Mouse (Mus musculus) T-helper 2 cell (primary cell): ENCODE measurements around the gene Hlcs.

Experiments used
- in situ Hi-C: fragments of 300-600 bp; cut with MboI, MseI; formaldehyde crosslinking; loops from one replicate; pipeline ENCODE4 v1.15.1; 2025; ENCODE audit warnings: high pct_unique_total_duplicates

Hlcs gene

GRCm38 (mm10) chr16:94328881-94329867, 15.8 kb upstream of the Hlcs start:
- in situ Hi-C loops = loop anchor here (10.0 kb wide), 1 partner anchor 1134 kb away; no protein-coding TSS in a partner anchor

GRCm38 (mm10) chr16:94327781-94328711, 14.7 kb upstream of the Hlcs start, which contains the start of gene Ripply3:
Gene Ripply3 (plus strand): TSS chr16:94328420.
- in situ Hi-C loops = loop anchor here (10.0 kb wide), 1 partner anchor 1133 kb away; no protein-coding TSS in a partner anchor

GRCm38 (mm10) chr16:94326008-94326407, 12.6 kb upstream of the Hlcs start:
- in situ Hi-C loops = loop anchor here (10.0 kb wide), 1 partner anchor 1131 kb away; no protein-coding TSS in a partner anchor

GRCm38 (mm10) chr16:94323681-94324080, 10.3 kb upstream of the Hlcs start:
- in situ Hi-C loops = loop anchor here (10.0 kb wide), 1 partner anchor 1129 kb away; no protein-coding TSS in a partner anchor

GRCm38 (mm10) chr16:94320223-94320622, 6.9 kb upstream of the Hlcs start:
- in situ Hi-C loops = loop anchor here (10.0 kb wide), 1 partner anchor 1125 kb away; no protein-coding TSS in a partner anchor

GRCm38 (mm10) chr16:94317752-94318151, 4.4 kb upstream of the Hlcs start:
- in situ Hi-C loops = no loop called here

GRCm38 (mm10) chr16:94315215-94315614, 1.8 kb upstream of the Hlcs start:
- in situ Hi-C loops = no loop called here

GRCm38 (mm10) chr16:94314626-94315025, 1.3 kb upstream of the Hlcs start:
- in situ Hi-C loops = loop anchor here (5.0 kb wide), 1 partner anchor 42 kb away; no protein-coding TSS in a partner anchor

- in situ Hi-C loops = loop anchor here (5.0 kb wide), 1 partner anchor 40 kb away; no protein-coding TSS in a partner anchor
Observed at GRCm38 (mm10) chr16:94312663-94313228, 625 bp downstream of the Hlcs start.

- in situ Hi-C loops = loop anchor here (5.0 kb wide), 1 partner anchor 40 kb away; no protein-coding TSS in a partner anchor
Observed at GRCm38 (mm10) chr16:94311931-94312330, 1.4 kb downstream of the Hlcs start.

GRCm38 (mm10) chr16:94311416-94311815, 2.0 kb downstream of the Hlcs start:
- in situ Hi-C loops = loop anchor here (5.0 kb wide), 1 partner anchor 39 kb away; no protein-coding TSS in a partner anchor

GRCm38 (mm10) chr16:94309025-94309424, 4.3 kb downstream of the Hlcs start:
- in situ Hi-C loops = no loop called here

GRCm38 (mm10) chr16:94307942-94308341, 5.4 kb downstream of the Hlcs start:
- in situ Hi-C loops = no loop called here

- in situ Hi-C loops = no loop called here
Observed at GRCm38 (mm10) chr16:94307526-94307925, 5.8 kb downstream of the Hlcs start.

GRCm38 (mm10) chr16:94303203-94303535, 10.2 kb downstream of the Hlcs start:
- in situ Hi-C loops = no loop called here

- in situ Hi-C loops = no loop called here
Observed at GRCm38 (mm10) chr16:94302274-94303202, 10.8 kb downstream of the Hlcs start.

GRCm38 (mm10) chr16:94301696-94302095, 11.7 kb downstream of the Hlcs start:
- in situ Hi-C loops = no loop called here

GRCm38 (mm10) chr16:94301194-94301593, 12.2 kb downstream of the Hlcs start:
- in situ Hi-C loops = no loop called here

GRCm38 (mm10) chr16:94299210-94299609, 14.2 kb downstream of the Hlcs start:
- in situ Hi-C loops = no loop called here

GRCm38 (mm10) chr16:94298081-94298480, 15.3 kb downstream of the Hlcs start:
- in situ Hi-C loops = no loop called here
